ENCODE assay signal across 26 mouse cellular contexts in the genomic region with DNA sequence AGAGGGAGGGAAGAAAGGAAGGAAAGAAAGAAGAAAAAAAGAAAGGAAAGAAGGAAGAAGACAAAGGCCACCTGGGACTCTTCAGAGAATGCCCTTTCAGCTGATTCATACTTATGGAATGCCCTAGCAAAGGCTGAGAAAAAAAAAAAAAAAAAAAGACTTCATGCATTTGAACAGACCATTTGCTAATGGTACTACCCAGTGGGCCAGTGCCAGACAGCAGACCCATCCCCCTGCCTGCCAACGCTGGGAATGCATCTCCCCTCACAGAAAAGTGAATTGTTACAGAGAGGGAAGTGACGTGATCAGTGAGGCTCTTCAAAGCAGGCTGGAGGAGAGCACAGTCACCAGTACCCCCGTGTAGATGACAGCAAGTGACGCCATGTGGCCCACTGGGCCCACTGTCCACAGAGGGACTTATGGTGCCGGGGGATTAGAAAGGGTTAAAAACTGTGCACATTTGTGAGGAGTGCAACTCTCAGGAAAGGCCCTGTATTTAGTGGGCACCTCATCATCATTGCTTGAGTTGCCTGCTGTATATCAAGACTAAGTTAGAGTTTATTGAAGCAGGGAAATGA. TPM values are rescaled to one million over a fixed set of nuclear protein-coding genes. Genes with fewer than 3 reads are reported as not detected.
DNase-seq lines count a peak whose midpoint lies in the region; ATAC-seq and TF ChIP-seq lines count a peak whose summit lies in the region.
"Had no signal": no experiment of that assay in that cellular context is flagged by ENCODE, and none has a peak within 500 bp of the region (broad histone marks: within the 10 kb centered on the region; RNA-seq: fewer than 3 reads in every experiment).

No protein-coding gene starts in this region.

- no peaks in the 10 kb centered on the region for H3K27me3 ChIP-seq in forebrain, embryonic 11.5 days (ENCODE audit: control insufficient read depth, insufficient read depth, low read length)
- H3K27me3 ChIP-seq in forebrain, embryonic 10.5 days (ENCODE audit: poor library complexity, severe bottlenecking) = no peaks in the 10 kb centered on the region
- no peaks in the 10 kb centered on the region for H3K27me3 ChIP-seq in midbrain, embryonic 11.5 days (ENCODE audit: control insufficient read depth, insufficient read depth, low read length)
- no peaks in the 10 kb centered on the region for H3K27me3 ChIP-seq in midbrain, embryonic 10.5 days (ENCODE audit: low read depth, poor library complexity, severe bottlenecking)
- no peaks in the 10 kb centered on the region for H3K27me3 ChIP-seq in forebrain, embryonic 14.5 days (replicated peaks; ENCODE audit: control insufficient read depth, insufficient read depth, low read length)
- H3K27me3 ChIP-seq in stomach, postnatal 0 days (ENCODE audit: control insufficient read depth, insufficient read depth, low read length) = no peaks in the 10 kb centered on the region
- H3K27me3 ChIP-seq: heart, embryonic 12.5 days; kidney, embryonic 15.5 days; limb, embryonic 15.5 days; lung, embryonic 15.5 days had no signal

- H3K4me1 ChIP-seq in forebrain, embryonic 11.5 days (replicated peaks; ENCODE audit: control insufficient read depth, insufficient read depth, low read length) = no peaks in the 10 kb centered on the region; the same call in 1 of the 2 replicates
- H3K4me1 ChIP-seq in forebrain, embryonic 10.5 days = no peaks in the 10 kb centered on the region
- peaks cover 2% of the 10 kb centered on the region; the same call in 1 of the 2 replicates for H3K4me1 ChIP-seq in midbrain, embryonic 11.5 days (ENCODE audit: control insufficient read depth, insufficient read depth, low read length)
- H3K4me1 ChIP-seq in midbrain, embryonic 10.5 days = peaks cover 13% of the 10 kb centered on the region
- peaks cover 9% of the 10 kb centered on the region for H3K4me1 ChIP-seq in forebrain, embryonic 14.5 days (ENCODE audit: control insufficient read depth, insufficient read depth, low read length)
- no peaks in the 10 kb centered on the region for H3K4me1 ChIP-seq in stomach, postnatal 0 days (replicated peaks; ENCODE audit: control insufficient read depth, insufficient read depth)
- H3K4me1 ChIP-seq: kidney, embryonic 15.5 days; limb, embryonic 15.5 days; lung, embryonic 15.5 days had no signal

- TF ChIP-seq CTCF in stomach, postnatal 0 days (IDR thresholded peaks at IDR 0.05; ENCODE audit: low read depth) = 0 out of 2 replicates have a peak, but pooled peaks have one; percentile 2

- H3K27ac ChIP-seq in forebrain, embryonic 11.5 days (ENCODE audit: low read depth, low read length) = no peak overlapping the region
- no peak overlapping the region for H3K27ac ChIP-seq in forebrain, embryonic 10.5 days
- H3K27ac ChIP-seq in midbrain, embryonic 11.5 days (ENCODE audit: low read depth, low read length) = no peak overlapping the region
- H3K27ac ChIP-seq in midbrain, embryonic 10.5 days (replicated peaks) = no peak overlapping the region; the same call in 1 of the 2 replicates
- peak overlapping the region; percentile 52; the same call in 1 of the 2 replicates for H3K27ac ChIP-seq in forebrain, embryonic 14.5 days (ENCODE audit: low read depth, low read length)
- no peak overlapping the region for H3K27ac ChIP-seq in stomach, postnatal 0 days (replicated peaks)
- H3K27ac ChIP-seq: kidney, embryonic 15.5 days; left cerebral cortex, adult 2 months; limb, embryonic 15.5 days; liver, embryonic 14.5 days; lung, embryonic 15.5 days had no signal

- no peaks in the 10 kb centered on the region for H3K36me3 ChIP-seq in forebrain, embryonic 11.5 days (ENCODE audit: control insufficient read depth, insufficient read depth, low read length)
- no peaks in the 10 kb centered on the region for H3K36me3 ChIP-seq in forebrain, embryonic 10.5 days (replicated peaks)
- no peaks in the 10 kb centered on the region for H3K36me3 ChIP-seq in midbrain, embryonic 11.5 days (ENCODE audit: control insufficient read depth, insufficient read depth, low read length)
- no peaks in the 10 kb centered on the region for H3K36me3 ChIP-seq in midbrain, embryonic 10.5 days
- no peaks in the 10 kb centered on the region for H3K36me3 ChIP-seq in forebrain, embryonic 14.5 days (ENCODE audit: control insufficient read depth, insufficient read depth, low read length)
- H3K36me3 ChIP-seq in stomach, postnatal 0 days (ENCODE audit: control insufficient read depth, insufficient read depth, low read length) = no peaks in the 10 kb centered on the region
- H3K36me3 ChIP-seq: heart, embryonic 12.5 days; kidney, embryonic 15.5 days; limb, embryonic 15.5 days; lung, embryonic 15.5 days had no signal

- no peak overlapping the region for H3K9ac ChIP-seq in forebrain, embryonic 11.5 days (ENCODE audit: low read length)
- H3K9ac ChIP-seq in midbrain, embryonic 11.5 days (ENCODE audit: low read length) = no peak overlapping the region
- no peak overlapping the region for H3K9ac ChIP-seq in forebrain, embryonic 14.5 days (ENCODE audit: low read length)
- H3K9ac ChIP-seq in stomach, postnatal 0 days (ENCODE audit: low read length) = no peak overlapping the region
- H3K9ac ChIP-seq: heart, embryonic 12.5 days; kidney, embryonic 15.5 days; limb, embryonic 15.5 days; liver, embryonic 14.5 days; lung, embryonic 15.5 days had no signal

- H3K9me3 ChIP-seq in forebrain, embryonic 11.5 days (ENCODE audit: control insufficient read depth, low read length) = no peaks in the 10 kb centered on the region
- no peaks in the 10 kb centered on the region for H3K9me3 ChIP-seq in forebrain, embryonic 10.5 days
- H3K9me3 ChIP-seq in midbrain, embryonic 11.5 days (ENCODE audit: control insufficient read depth, low read length) = no peaks in the 10 kb centered on the region
- no peaks in the 10 kb centered on the region for H3K9me3 ChIP-seq in midbrain, embryonic 10.5 days (replicated peaks)
- H3K9me3 ChIP-seq in forebrain, embryonic 14.5 days (replicated peaks; ENCODE audit: control insufficient read depth, low read length) = no peaks in the 10 kb centered on the region
- H3K9me3 ChIP-seq in stomach, postnatal 0 days (ENCODE audit: control insufficient read depth, low read length) = no peaks in the 10 kb centered on the region
- H3K9me3 ChIP-seq: kidney, embryonic 15.5 days; limb, embryonic 15.5 days; lung, embryonic 15.5 days had no signal

- TF ChIP-seq EP300 in stomach, postnatal 0 days (optimal IDR thresholded peaks at IDR 0.05) = no peak

- H3K4me2 ChIP-seq in forebrain, embryonic 11.5 days (ENCODE audit: low read depth, low read length, severe bottlenecking) = no peak overlapping the region
- no peak overlapping the region for H3K4me2 ChIP-seq in midbrain, embryonic 11.5 days
- no peak overlapping the region for H3K4me2 ChIP-seq in forebrain, embryonic 14.5 days (ENCODE audit: low read length)
- H3K4me2 ChIP-seq in stomach, postnatal 0 days (replicated peaks; ENCODE audit: low read depth) = no peak overlapping the region
- H3K4me2 ChIP-seq: heart, embryonic 12.5 days; kidney, embryonic 15.5 days; limb, embryonic 15.5 days; lung, embryonic 15.5 days had no signal

- peak; percentile 27 for DNase-seq in forebrain, embryonic 11.5 days (ENCODE audit: low spot score)
- DNase-seq in forebrain, embryonic 10.5 days (ENCODE audit: extremely low spot score, low spot score) = no peak
- peak; percentile 81 for DNase-seq in midbrain, embryonic 11.5 days (ENCODE audit: low spot score, missing footprints)
- DNase-seq in midbrain, embryonic 10.5 days (ENCODE audit: low spot score) = no peak
- no peak for DNase-seq in forebrain, embryonic 14.5 days (ENCODE audit: low spot score)
- no peak for DNase-seq in stomach, postnatal 0 days (ENCODE audit: low spot score)
- DNase-seq in adipocyte (ENCODE audit: low spot score) = no peak
- no peak for DNase-seq in thymus, postnatal 10 days (ENCODE audit: low spot score in 2 of 2)
- DNase-seq: adrenal gland, postnatal 10 days; cerebellum, adult 18-20 months; cerebellum, postnatal 25 days; gastrocnemius, postnatal 14 days; heart, adult 18-20 months; heart, postnatal 10 days; kidney, adult 11 months; kidney, postnatal 4 days; layer of hippocampus, adult 9-11 months; left cerebral cortex, postnatal 4 days; lung, postnatal 36 days had no signal

- 79% methylated on average over 5 of the region's 5 CpGs for WGBS in forebrain, embryonic 11.5 days
- 81% methylated on average over 5 of the region's 5 CpGs for WGBS in forebrain, embryonic 10.5 days
- 77% methylated on average over 5 of the region's 5 CpGs for WGBS in midbrain, embryonic 11.5 days
- 75% methylated on average over 5 of the region's 5 CpGs for WGBS in midbrain, embryonic 10.5 days
- 62% methylated on average over 5 of the region's 5 CpGs for WGBS in forebrain, embryonic 14.5 days
- 76% methylated on average over 5 of the region's 5 CpGs for WGBS in stomach, postnatal 0 days

- no peak for ATAC-seq in forebrain, embryonic 11.5 days (replicated peaks; ENCODE audit: low FRiP score)
- ATAC-seq in midbrain, embryonic 11.5 days (ENCODE audit: low FRiP score) = peak; percentile 22; the same call in 1 of the 2 replicates
- peak; percentile 27; the same call in 1 of the 2 replicates for ATAC-seq in forebrain, embryonic 14.5 days
- ATAC-seq in stomach, postnatal 0 days (ENCODE audit: low FRiP score, low TSS enrichment) = no peak
- ATAC-seq: activated CD4-positive, CD25-positive, alpha-beta regulatory T cell, adult 4 months had no signal

- no peak overlapping the region for H3K4me3 ChIP-seq in forebrain, embryonic 11.5 days (ENCODE audit: low read depth, low read length)
- no peak overlapping the region for H3K4me3 ChIP-seq in forebrain, embryonic 10.5 days
- no peak overlapping the region for H3K4me3 ChIP-seq in midbrain, embryonic 11.5 days (ENCODE audit: low read depth, low read length)
- no peak overlapping the region for H3K4me3 ChIP-seq in midbrain, embryonic 10.5 days
- H3K4me3 ChIP-seq in forebrain, embryonic 14.5 days (ENCODE audit: low read depth, low read length) = no peak overlapping the region
- no peak overlapping the region for H3K4me3 ChIP-seq in stomach, postnatal 0 days (ENCODE audit: low read depth, low read length)
- H3K4me3 ChIP-seq: heart, embryonic 12.5 days; kidney, embryonic 15.5 days; left cerebral cortex, adult 2 months; limb, embryonic 15.5 days; lung, embryonic 15.5 days had no signal

RNA-seq across cellular contexts. Expression of gene Mfap3, which starts 21.5 kb away (rescaled TPM):
- polyA plus RNA-seq in forebrain, embryonic 11.5 days (2014; fragmentation: Nextera tagmentation; extraction: Ambion mirVana) = 54.9 and 56.6 TPM in 2 replicates
- polyA plus RNA-seq in forebrain, embryonic 10.5 days (2016; fragmentation: Nextera tagmentation; extraction: Ambion mirVana) = 42.8 and 52.6 TPM in 2 replicates
- polyA plus RNA-seq in midbrain, embryonic 11.5 days (2014; fragmentation: Nextera tagmentation; extraction: Ambion mirVana) = 61.9 and 66.0 TPM in 2 replicates
- polyA plus RNA-seq in midbrain, embryonic 10.5 days (2016; fragmentation: Nextera tagmentation; extraction: Ambion mirVana) = 57.8 and 57.9 TPM in 2 replicates
- polyA plus RNA-seq in forebrain, embryonic 14.5 days (2014; fragmentation: Nextera tagmentation; extraction: Ambion mirVana) = 68.3 and 71.4 TPM in 2 replicates
- 22.7 and 22.8 TPM in 2 replicates for polyA plus RNA-seq in stomach, postnatal 0 days (2015; fragmentation: Nextera tagmentation; extraction: Ambion mirVana)

RNA-seq across cellular contexts. Expression of gene Fam114a2, which starts 21.5 kb away (rescaled TPM):
- polyA plus RNA-seq in forebrain, embryonic 11.5 days (2014; fragmentation: Nextera tagmentation; extraction: Ambion mirVana) = 50.8 and 54.5 TPM in 2 replicates
- polyA plus RNA-seq in forebrain, embryonic 10.5 days (2016; fragmentation: Nextera tagmentation; extraction: Ambion mirVana) = 64.5 and 65.6 TPM in 2 replicates
- 52.5 and 56.4 TPM in 2 replicates for polyA plus RNA-seq in midbrain, embryonic 11.5 days (2014; fragmentation: Nextera tagmentation; extraction: Ambion mirVana)
- 71.8 and 81.6 TPM in 2 replicates for polyA plus RNA-seq in midbrain, embryonic 10.5 days (2016; fragmentation: Nextera tagmentation; extraction: Ambion mirVana)
- polyA plus RNA-seq in forebrain, embryonic 14.5 days (2014; fragmentation: Nextera tagmentation; extraction: Ambion mirVana) = 73.6 and 76.3 TPM in 2 replicates
- 45.3 and 50.7 TPM in 2 replicates for polyA plus RNA-seq in stomach, postnatal 0 days (2015; fragmentation: Nextera tagmentation; extraction: Ambion mirVana)

Comparison
In these comparisons a context has a peak if more than half of its experiments do, and no peak if none do; other contexts are left out.
1. ATAC-seq: peak in midbrain, embryonic 11.5 days (single experiment) and forebrain, embryonic 14.5 days (single experiment); none in forebrain, embryonic 11.5 days (single experiment) and stomach, postnatal 0 days (single experiment).
2. DNase-seq: peak in forebrain, embryonic 11.5 days (single experiment) and midbrain, embryonic 11.5 days (single experiment); none in forebrain, embryonic 10.5 days (single experiment), midbrain, embryonic 10.5 days (single experiment), forebrain, embryonic 14.5 days (single experiment), stomach, postnatal 0 days (single experiment), adipocyte (single experiment) and thymus, postnatal 10 days (0 of 2).